Mouse (Mus musculus): ENCODE results near the gene Cox17. TPM values are rescaled to one million over a fixed set of nuclear protein-coding genes. Genes with fewer than 3 reads are reported as not detected.

Gene Cox17
- polyA plus RNA-seq, 1 experiment from 2014 or later = 497 TPM

GRCm38 (mm10) chr16:38376841-38377249 is 30.1 kb downstream of the Cox17 start:
- Histone ChIP-seq H3K9ac (ENCODE audit: low read depth, low read length) (peak overlapping the region; percentile 43), H3K4me2 (peak overlapping the region; percentile 58), H3K4me3 (ENCODE audit: low read depth, low read length) (peak overlapping the region; percentile 36), H3K36me3 (ENCODE audit: control insufficient read depth, insufficient read depth, low read length) (no peaks in the 10 kb centered on the region), H3K27me3 (replicated peaks; ENCODE audit: control insufficient read depth, insufficient read depth, low read length) (no peaks in the 10 kb centered on the region), H3K9me3 (ENCODE audit: control insufficient read depth, low read length) (no peaks in the 10 kb centered on the region), H3K27ac (ENCODE audit: low read depth, low read length) (peak overlapping the region; percentile 47; the same call in 1 of the 2 replicates), H3K4me1 (replicated peaks; ENCODE audit: control insufficient read depth, insufficient read depth, low read length) (peaks cover 48% of the 10 kb centered on the region)
- DNase-seq (ENCODE audit: low spot score) (no peak), ATAC-seq (replicated peaks; ENCODE audit: low FRiP score) (no peak)
- WGBS = 36% methylated on average over 8 of the region's 8 CpGs

DNA sequence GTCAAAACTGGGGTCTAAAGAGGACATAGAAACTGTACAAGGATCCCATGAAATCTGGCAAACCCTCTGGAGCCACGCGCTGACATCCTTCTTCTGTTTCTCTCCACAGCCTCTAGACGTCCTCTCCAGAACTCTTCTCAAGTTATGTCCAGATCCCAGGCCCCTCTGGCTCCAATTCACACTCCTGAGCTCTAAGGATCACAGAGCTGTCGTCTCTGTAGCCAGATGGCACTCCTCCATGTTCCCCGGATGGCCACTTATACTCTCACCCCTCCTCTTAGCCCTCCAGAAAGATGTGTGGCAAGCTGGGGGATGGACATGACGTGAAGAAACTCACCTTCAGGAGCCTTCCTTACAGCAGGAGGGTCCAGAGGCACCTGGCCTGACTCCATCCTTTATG is 30.8 kb downstream of the Cox17 start:
- Histone ChIP-seq H3K9ac (ENCODE audit: low read depth, low read length) (no peak overlapping the region), H3K4me3 (ENCODE audit: low read depth, low read length) (no peak overlapping the region), H3K27ac (ENCODE audit: low read depth, low read length) (no peak overlapping the region), H3K36me3 (ENCODE audit: control insufficient read depth, insufficient read depth, low read length) (no peaks in the 10 kb centered on the region), H3K27me3 (replicated peaks; ENCODE audit: control insufficient read depth, insufficient read depth, low read length) (no peaks in the 10 kb centered on the region), H3K4me2 (no peak overlapping the region; the same call in 1 of the 2 replicates), H3K9me3 (ENCODE audit: control insufficient read depth, low read length) (no peaks in the 10 kb centered on the region), H3K4me1 (replicated peaks; ENCODE audit: control insufficient read depth, insufficient read depth, low read length) (peaks cover 48% of the 10 kb centered on the region)
- WGBS = 91% methylated on average over 6 of the region's 6 CpGs
- ATAC-seq (replicated peaks; ENCODE audit: low FRiP score) (no peak), DNase-seq (ENCODE audit: low spot score) (no peak)

- Histone ChIP-seq H3K4me2 (no peak overlapping the region), H3K9me3 (ENCODE audit: control insufficient read depth, low read length) (no peaks in the 10 kb centered on the region), H3K27me3 (replicated peaks; ENCODE audit: control insufficient read depth, insufficient read depth, low read length) (no peaks in the 10 kb centered on the region), H3K4me3 (ENCODE audit: low read depth, low read length) (no peak overlapping the region), H3K36me3 (ENCODE audit: control insufficient read depth, insufficient read depth, low read length) (no peaks in the 10 kb centered on the region), H3K4me1 (replicated peaks; ENCODE audit: control insufficient read depth, insufficient read depth, low read length) (peaks cover 41% of the 10 kb centered on the region), H3K27ac (ENCODE audit: low read depth, low read length) (no peak overlapping the region), H3K9ac (ENCODE audit: low read depth, low read length) (no peak overlapping the region)
- WGBS = 78% methylated on average over 6 of the region's 6 CpGs
- ATAC-seq (replicated peaks; ENCODE audit: low FRiP score) (no peak), DNase-seq (ENCODE audit: low spot score) (no peak)
Measured at GRCm38 (mm10) chr16:38378591-38378990, 31.8 kb downstream of the Cox17 start.

GRCm38 (mm10) chr16:38379088-38379487 is 32.3 kb downstream of the Cox17 start:
- Histone ChIP-seq H3K36me3 (ENCODE audit: control insufficient read depth, insufficient read depth, low read length) (no peaks in the 10 kb centered on the region), H3K27ac (ENCODE audit: low read depth, low read length) (no peak overlapping the region), H3K4me1 (replicated peaks; ENCODE audit: control insufficient read depth, insufficient read depth, low read length) (peaks cover 41% of the 10 kb centered on the region), H3K4me2 (no peak overlapping the region), H3K27me3 (replicated peaks; ENCODE audit: control insufficient read depth, insufficient read depth, low read length) (no peaks in the 10 kb centered on the region), H3K9me3 (ENCODE audit: control insufficient read depth, low read length) (no peaks in the 10 kb centered on the region), H3K9ac (ENCODE audit: low read depth, low read length) (no peak overlapping the region), H3K4me3 (ENCODE audit: low read depth, low read length) (no peak overlapping the region)
- WGBS = 40% methylated on average over 6 of the region's 6 CpGs
- no peak for ATAC-seq (replicated peaks; ENCODE audit: low FRiP score)
- no peak for DNase-seq (ENCODE audit: low spot score)

DNA sequence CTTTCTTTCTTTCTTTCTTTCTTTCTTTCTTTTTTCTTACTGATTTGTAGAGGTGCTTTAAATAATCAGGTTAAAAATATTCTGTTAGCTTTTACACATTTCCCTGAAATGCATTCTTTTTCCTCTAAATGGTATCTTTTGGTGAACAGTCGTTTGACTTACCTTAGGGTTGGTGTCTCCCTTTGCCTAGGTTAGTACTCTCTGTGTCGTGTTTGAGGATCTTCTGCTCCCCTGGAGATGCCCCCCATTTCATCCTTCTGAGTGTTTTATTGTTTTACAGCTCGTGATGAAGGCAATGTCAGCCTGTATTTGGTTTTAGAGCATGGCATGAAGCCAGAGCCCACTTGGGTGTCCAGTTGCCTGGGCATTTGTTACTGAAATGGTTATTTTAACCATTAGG is 32.7 kb downstream of the Cox17 start:
- Histone ChIP-seq H3K9ac (ENCODE audit: low read depth, low read length) (no peak overlapping the region), H3K4me1 (replicated peaks; ENCODE audit: control insufficient read depth, insufficient read depth, low read length) (peaks cover 43% of the 10 kb centered on the region), H3K27me3 (replicated peaks; ENCODE audit: control insufficient read depth, insufficient read depth, low read length) (no peaks in the 10 kb centered on the region), H3K9me3 (ENCODE audit: control insufficient read depth, low read length) (no peaks in the 10 kb centered on the region), H3K4me3 (ENCODE audit: low read depth, low read length) (no peak overlapping the region), H3K36me3 (ENCODE audit: control insufficient read depth, insufficient read depth, low read length) (no peaks in the 10 kb centered on the region), H3K27ac (ENCODE audit: low read depth, low read length) (no peak overlapping the region), H3K4me2 (no peak overlapping the region)
- DNase-seq (ENCODE audit: low spot score) (no peak), ATAC-seq (replicated peaks; ENCODE audit: low FRiP score) (no peak)
- 47% methylated on average over 3 of the region's 3 CpGs for WGBS

DNA sequence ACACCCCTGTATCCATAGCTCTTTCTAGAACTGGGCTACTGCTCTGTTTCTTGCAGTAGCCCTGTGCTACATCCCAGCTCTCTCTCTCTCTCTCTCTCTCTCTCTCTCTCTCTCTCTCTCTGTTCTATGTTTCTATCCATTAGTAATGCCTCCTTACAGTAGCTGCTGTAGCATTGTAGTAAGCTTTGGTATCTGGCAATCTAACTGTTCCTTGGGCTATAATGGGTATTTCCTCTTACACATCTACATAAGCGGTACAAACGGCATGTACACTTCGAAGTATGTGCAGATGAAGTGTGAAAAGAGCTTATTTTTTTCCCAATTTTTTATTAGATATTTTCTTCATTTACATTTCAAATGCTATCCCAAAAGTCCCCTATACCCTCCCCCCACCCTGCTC is 33.1 kb downstream of the Cox17 start:
- Histone ChIP-seq H3K27me3 (replicated peaks; ENCODE audit: control insufficient read depth, insufficient read depth, low read length) (no peaks in the 10 kb centered on the region), H3K9ac (ENCODE audit: low read depth, low read length) (no peak overlapping the region), H3K4me3 (ENCODE audit: low read depth, low read length) (no peak overlapping the region), H3K4me2 (no peak overlapping the region), H3K36me3 (ENCODE audit: control insufficient read depth, insufficient read depth, low read length) (no peaks in the 10 kb centered on the region), H3K4me1 (replicated peaks; ENCODE audit: control insufficient read depth, insufficient read depth, low read length) (peaks cover 43% of the 10 kb centered on the region), H3K27ac (ENCODE audit: low read depth, low read length) (no peak overlapping the region), H3K9me3 (ENCODE audit: control insufficient read depth, low read length) (no peaks in the 10 kb centered on the region)
- DNase-seq (ENCODE audit: low spot score) (no peak), ATAC-seq (replicated peaks; ENCODE audit: low FRiP score) (no peak)
- WGBS = 84% methylated on average over 3 of the region's 3 CpGs

GRCm38 (mm10) chr16:38383683-38384082 is 36.9 kb downstream of the Cox17 start:
- WGBS = 56% methylated on average over 2 of the region's 2 CpGs
- Histone ChIP-seq H3K4me2 (peak overlapping the region; percentile 30; the same call in 1 of the 2 replicates), H3K27me3 (replicated peaks; ENCODE audit: control insufficient read depth, insufficient read depth, low read length) (no peaks in the 10 kb centered on the region), H3K36me3 (ENCODE audit: control insufficient read depth, insufficient read depth, low read length) (no peaks in the 10 kb centered on the region), H3K4me3 (ENCODE audit: low read depth, low read length) (no peak overlapping the region), H3K9me3 (ENCODE audit: control insufficient read depth, low read length) (no peaks in the 10 kb centered on the region), H3K4me1 (replicated peaks; ENCODE audit: control insufficient read depth, insufficient read depth, low read length) (peaks cover 33% of the 10 kb centered on the region), H3K27ac (ENCODE audit: low read depth, low read length) (peak overlapping the region; percentile 4; the same call in 1 of the 2 replicates), H3K9ac (ENCODE audit: low read depth, low read length) (no peak overlapping the region)
- ATAC-seq (replicated peaks; ENCODE audit: low FRiP score) (peak; percentile 82), DNase-seq (ENCODE audit: low spot score) (no peak)

DNA sequence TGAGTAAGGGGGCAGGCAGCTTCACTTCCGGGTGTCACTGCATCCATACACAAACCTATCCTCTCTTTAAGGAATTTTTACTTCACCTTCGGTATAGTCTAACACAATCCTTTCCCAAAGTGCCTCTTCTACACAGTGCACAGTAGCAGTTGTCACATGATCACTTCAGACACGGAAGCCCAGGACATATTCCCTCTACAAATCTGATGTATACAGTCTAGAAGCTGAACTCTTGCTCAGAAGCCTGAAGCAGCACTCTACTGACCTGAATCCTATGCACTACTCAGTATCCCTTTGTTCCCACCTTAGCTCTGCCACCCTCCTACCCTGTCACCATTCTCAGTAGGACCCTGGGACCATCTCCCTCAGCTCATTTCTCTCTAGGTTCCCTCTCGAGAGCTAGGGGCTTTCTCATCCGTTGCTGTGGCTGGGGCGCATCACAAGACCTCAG is 38.4 kb downstream of the Cox17 start:
- Histone ChIP-seq H3K27ac (ENCODE audit: low read depth, low read length) (no peak overlapping the region), H3K27me3 (replicated peaks; ENCODE audit: control insufficient read depth, insufficient read depth, low read length) (no peaks in the 10 kb centered on the region), H3K36me3 (ENCODE audit: control insufficient read depth, insufficient read depth, low read length) (no peaks in the 10 kb centered on the region), H3K9me3 (ENCODE audit: control insufficient read depth, low read length) (no peaks in the 10 kb centered on the region), H3K9ac (ENCODE audit: low read depth, low read length) (no peak overlapping the region), H3K4me1 (replicated peaks; ENCODE audit: control insufficient read depth, insufficient read depth, low read length) (peaks cover 29% of the 10 kb centered on the region), H3K4me3 (ENCODE audit: low read depth, low read length) (no peak overlapping the region), H3K4me2 (no peak overlapping the region)
- no peak for ATAC-seq (replicated peaks; ENCODE audit: low FRiP score)
- DNase-seq (ENCODE audit: low spot score) = no peak
- WGBS = 84% methylated on average over 6 of the region's 6 CpGs

GRCm38 (mm10) chr16:38385700-38386099 is 38.9 kb downstream of the Cox17 start:
- no peak overlapping the region for H3K9ac ChIP-seq (ENCODE audit: low read depth, low read length)
- DNase-seq (ENCODE audit: low spot score) (no peak), ATAC-seq (replicated peaks; ENCODE audit: low FRiP score) (no peak)
- no peak overlapping the region for H3K4me3 ChIP-seq (ENCODE audit: low read depth, low read length)
- no peaks in the 10 kb centered on the region for H3K9me3 ChIP-seq (ENCODE audit: control insufficient read depth, low read length)
- no peaks in the 10 kb centered on the region for H3K27me3 ChIP-seq (replicated peaks; ENCODE audit: control insufficient read depth, insufficient read depth, low read length)
- H3K36me3 ChIP-seq (ENCODE audit: control insufficient read depth, insufficient read depth, low read length) = no peaks in the 10 kb centered on the region
- H3K4me1 ChIP-seq (replicated peaks; ENCODE audit: control insufficient read depth, insufficient read depth, low read length) = peaks cover 29% of the 10 kb centered on the region
- H3K27ac ChIP-seq (ENCODE audit: low read depth, low read length) = no peak overlapping the region
- H3K4me2 ChIP-seq = no peak overlapping the region
- 88% methylated on average over 4 of the region's 4 CpGs for WGBS
